ENCODE assay signal across 10 mouse cellular contexts in the genomic region with DNA sequence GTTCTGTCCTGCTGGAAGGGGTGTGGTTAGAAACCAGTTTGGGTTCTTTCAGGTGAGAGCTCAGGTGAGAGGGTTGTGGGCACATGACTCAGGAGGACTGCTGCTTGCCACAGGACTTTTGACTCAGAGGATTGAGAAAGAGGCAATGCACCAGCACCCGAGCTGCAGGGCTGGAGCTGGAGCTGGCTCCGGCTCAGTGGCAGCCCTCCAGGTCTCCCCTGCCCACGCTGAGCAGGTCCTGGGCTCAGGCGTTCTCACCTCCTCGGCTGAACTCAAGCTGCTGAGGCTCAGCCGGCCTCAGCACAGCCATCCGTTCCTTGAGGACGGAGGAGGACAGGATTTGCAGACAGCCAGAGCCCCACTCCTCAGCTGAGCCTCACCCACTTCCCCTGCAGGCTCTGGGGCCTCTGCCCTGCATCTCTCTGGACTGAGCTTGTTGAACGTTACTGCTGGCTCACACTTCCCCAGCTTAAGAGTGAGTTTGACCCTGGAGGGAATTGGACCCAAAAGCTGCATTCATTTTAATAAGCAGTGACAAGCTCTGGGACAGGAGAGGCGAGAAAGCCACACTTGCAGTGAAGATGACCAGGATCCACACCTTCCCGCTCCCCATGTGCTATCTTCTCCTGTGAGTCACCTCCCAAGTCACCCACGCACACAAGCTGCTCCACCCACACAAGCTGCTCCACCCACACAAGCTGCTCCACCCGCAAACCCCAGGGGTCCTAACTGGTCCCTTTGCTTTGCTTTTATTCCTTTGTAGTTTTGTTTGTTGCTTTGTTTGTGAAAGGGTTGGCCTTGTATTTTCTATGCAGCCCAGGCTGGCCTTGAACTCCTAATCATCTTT.
DNase-seq lines count a peak whose midpoint lies in the region; ATAC-seq and TF ChIP-seq lines count a peak whose summit lies in the region.
"Had no signal": no experiment of that assay in that cellular context is flagged by ENCODE, and none has a peak within 500 bp of the region (broad histone marks: within the 10 kb centered on the region; RNA-seq: fewer than 3 reads in every experiment).

No protein-coding gene starts in this region.

- DNase-seq in cerebellum, postnatal 36 days, result peak; percentile 17 to 25
- no peak for DNase-seq in cerebellum, adult 11-12 months
- DNase-seq in ovary, postnatal 14 days (ENCODE audit: low spot score), result peak; percentile 43
- DNase-seq in ovary, postnatal 10 days (ENCODE audit: low spot score), result no peak
- no peak for DNase-seq in intestine, embryonic 14.5 days (ENCODE audit: low spot score)
- no peak for DNase-seq in adipocyte (ENCODE audit: low spot score)
- DNase-seq in hindbrain, embryonic 11.5 days (ENCODE audit: low spot score), result no peak

- WGBS in intestine, embryonic 14.5 days, result 34% methylated on average over 13 of the region's 13 CpGs
- 38% methylated on average over 13 of the region's 13 CpGs for WGBS in small intestine, adult 2 months
- 44% methylated on average over 13 of the region's 13 CpGs for WGBS in hindbrain, embryonic 11.5 days

- H3K4me2 ChIP-seq in intestine, embryonic 14.5 days (ENCODE audit: low read length), result no peak overlapping the region
- no peak overlapping the region for H3K4me2 ChIP-seq in hindbrain, embryonic 11.5 days (replicated peaks; ENCODE audit: low read depth, low read length)
- H3K4me2 ChIP-seq: limb, embryonic 13.5 days had no signal

- no peaks in the 10 kb centered on the region for H3K36me3 ChIP-seq in intestine, embryonic 14.5 days (ENCODE audit: control insufficient read depth, insufficient read depth, low read length)
- no peaks in the 10 kb centered on the region for H3K36me3 ChIP-seq in small intestine, adult 2 months (ENCODE audit: control insufficient read depth, insufficient read depth, low read length)
- no peaks in the 10 kb centered on the region for H3K36me3 ChIP-seq in hindbrain, embryonic 11.5 days (ENCODE audit: control insufficient read depth, insufficient read depth, low read length)
- H3K36me3 ChIP-seq: limb, embryonic 13.5 days had no signal

- TF ChIP-seq POLR2A in small intestine, adult 2 months (IDR thresholded peaks at IDR 0.05; ENCODE audit: low read depth, low read length), result no peak

- no peaks in the 10 kb centered on the region for H3K27me3 ChIP-seq in intestine, embryonic 14.5 days (replicated peaks; ENCODE audit: control insufficient read depth, insufficient read depth, low read length)
- H3K27me3 ChIP-seq in small intestine, adult 2 months (ENCODE audit: control insufficient read depth, insufficient read depth, low read length), result no peaks in the 10 kb centered on the region
- H3K27me3 ChIP-seq in hindbrain, embryonic 11.5 days (ENCODE audit: control insufficient read depth, insufficient read depth, low read length), result no peaks in the 10 kb centered on the region
- H3K27me3 ChIP-seq: limb, embryonic 13.5 days had no signal

- no peak; the same call in 1 of the 2 replicates for ATAC-seq in intestine, embryonic 14.5 days (replicated peaks; ENCODE audit: low FRiP score, low TSS enrichment, low read depth)
- no peak for ATAC-seq in hindbrain, embryonic 11.5 days (ENCODE audit: low FRiP score)

- no peaks in the 10 kb centered on the region for H3K9me3 ChIP-seq in intestine, embryonic 14.5 days (ENCODE audit: control insufficient read depth, low read length)
- H3K9me3 ChIP-seq in hindbrain, embryonic 11.5 days (ENCODE audit: control insufficient read depth, low read length), result no peaks in the 10 kb centered on the region
- H3K9me3 ChIP-seq: limb, embryonic 13.5 days had no signal

- H3K9ac ChIP-seq in intestine, embryonic 14.5 days (ENCODE audit: low read length), result no peak overlapping the region
- no peak overlapping the region for H3K9ac ChIP-seq in hindbrain, embryonic 11.5 days (ENCODE audit: low read depth, low read length)
- H3K9ac ChIP-seq: limb, embryonic 13.5 days had no signal

- no peak for TF ChIP-seq CTCF in small intestine, adult 2 months (IDR thresholded peaks at IDR 0.05; ENCODE audit: extremely low read depth, insufficient read length, insufficient replicate concordance, low read depth, low read length)

- peak overlapping the region; percentile 43; the same call in 1 of the 2 replicates for H3K27ac ChIP-seq in intestine, embryonic 14.5 days (ENCODE audit: low read depth)
- peak overlapping the region; percentile 58; the same call in 1 of the 2 replicates for H3K27ac ChIP-seq in small intestine, adult 2 months (ENCODE audit: insufficient read depth, low read depth, low read length)
- no peak overlapping the region for H3K27ac ChIP-seq in hindbrain, embryonic 11.5 days (ENCODE audit: low read depth, low read length)
- H3K27ac ChIP-seq: limb, embryonic 13.5 days had no signal

- peaks cover 40% of the 10 kb centered on the region for H3K4me1 ChIP-seq in intestine, embryonic 14.5 days (replicated peaks; ENCODE audit: control insufficient read depth, insufficient read depth, low read length)
- H3K4me1 ChIP-seq in small intestine, adult 2 months (ENCODE audit: control insufficient read depth, insufficient read depth, insufficient read length, low read length), result peaks cover 30% of the 10 kb centered on the region
- no peaks in the 10 kb centered on the region for H3K4me1 ChIP-seq in hindbrain, embryonic 11.5 days (replicated peaks; ENCODE audit: control insufficient read depth, insufficient read depth, low read length)

- H3K4me3 ChIP-seq in intestine, embryonic 14.5 days (ENCODE audit: low read depth, low read length), result no peak overlapping the region
- H3K4me3 ChIP-seq in small intestine, adult 2 months (ENCODE audit: low read depth, low read length), result no peak overlapping the region
- H3K4me3 ChIP-seq in hindbrain, embryonic 11.5 days (ENCODE audit: low read depth, low read length), result no peak overlapping the region
- H3K4me3 ChIP-seq: erythroblast, embryonic 14.5 days; limb, embryonic 13.5 days had no signal

Comparison
In these comparisons a context has a peak if more than half of its experiments do, and no peak if none do; other contexts are left out.
1. DNase-seq: peak in cerebellum, postnatal 36 days (2 of 2) and ovary, postnatal 14 days (single experiment); none in cerebellum, adult 11-12 months (single experiment), ovary, postnatal 10 days (single experiment), intestine, embryonic 14.5 days (single experiment), adipocyte (single experiment) and hindbrain, embryonic 11.5 days (single experiment).